Mouse (Mus musculus): ENCODE data around the gene Mgll.

The Mgll gene

DNA sequence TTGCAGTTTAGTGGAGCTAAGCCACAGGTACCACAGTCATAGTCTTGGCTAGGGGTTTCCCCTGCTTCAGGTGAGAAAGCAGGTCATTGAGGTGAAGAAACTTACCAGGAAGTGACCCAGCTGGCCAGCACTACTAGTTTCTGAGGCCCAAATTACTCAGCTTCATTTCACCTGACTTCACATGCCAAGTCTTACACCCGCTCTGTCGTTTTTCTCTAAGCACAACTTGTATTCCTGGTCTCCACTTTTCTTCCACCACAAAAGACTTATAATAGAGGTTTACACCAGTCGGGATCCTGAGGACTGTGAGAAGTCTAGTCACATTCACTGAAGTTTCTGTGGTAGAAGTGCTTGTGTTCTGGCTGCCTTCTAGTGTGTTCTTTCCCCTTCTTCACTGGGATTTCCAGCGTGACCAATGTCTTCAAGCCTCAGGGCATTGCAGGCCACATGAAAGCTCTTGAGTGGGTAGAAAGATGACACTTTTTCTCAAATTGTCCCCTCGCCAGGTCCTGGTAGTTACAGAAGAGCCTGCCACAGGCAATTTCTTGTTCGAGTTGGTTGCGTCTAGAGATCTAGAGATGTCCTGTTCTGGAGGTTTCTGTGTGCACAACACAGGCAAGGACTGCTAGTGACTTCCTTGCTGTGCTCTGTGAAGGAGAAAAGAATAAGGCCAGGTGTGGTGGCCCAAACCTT is 6.0 kb upstream of the Mgll start:
- no peak for DNase-seq

DNA sequence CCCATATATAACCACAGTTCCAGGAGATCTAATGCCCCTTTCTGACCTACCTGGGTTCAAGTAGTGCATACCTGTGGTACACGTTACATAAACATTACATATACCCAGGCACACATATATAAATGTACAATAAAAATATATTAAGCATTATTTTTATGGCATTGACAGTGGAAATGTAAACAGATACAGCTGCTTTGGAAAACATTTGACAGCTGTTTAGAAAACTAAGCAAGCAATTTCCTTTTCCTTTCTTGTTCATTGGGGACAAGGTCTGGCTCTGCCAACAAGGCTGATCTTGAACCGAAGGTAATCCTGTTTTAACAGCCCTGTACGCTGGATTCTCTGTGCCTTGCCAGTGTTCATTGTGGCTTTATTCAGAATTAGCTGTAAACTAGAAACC is 3.2 kb upstream of the Mgll start:
- DNase-seq = no peak

DNA sequence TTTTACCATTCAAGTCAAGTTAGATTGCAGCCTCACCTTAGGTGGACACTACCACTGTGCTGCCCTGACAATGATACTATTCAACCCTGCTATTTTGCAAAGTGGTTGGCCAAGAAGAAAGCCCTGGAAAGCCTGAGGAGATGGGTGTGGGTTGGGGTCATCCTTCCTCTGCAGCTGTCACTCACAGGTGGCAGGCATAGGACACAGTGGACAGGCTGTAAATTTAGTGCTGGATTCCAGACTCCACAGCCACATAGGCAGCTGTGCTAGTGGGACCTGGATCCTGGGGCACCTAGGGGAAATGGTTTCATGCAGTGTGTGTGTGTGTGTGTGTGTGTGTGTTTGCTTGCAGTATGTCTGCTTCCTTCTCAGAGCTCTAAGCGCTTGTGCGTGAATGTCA is 1.3 kb upstream of the Mgll start:
- DNase-seq = no peak

DNA sequence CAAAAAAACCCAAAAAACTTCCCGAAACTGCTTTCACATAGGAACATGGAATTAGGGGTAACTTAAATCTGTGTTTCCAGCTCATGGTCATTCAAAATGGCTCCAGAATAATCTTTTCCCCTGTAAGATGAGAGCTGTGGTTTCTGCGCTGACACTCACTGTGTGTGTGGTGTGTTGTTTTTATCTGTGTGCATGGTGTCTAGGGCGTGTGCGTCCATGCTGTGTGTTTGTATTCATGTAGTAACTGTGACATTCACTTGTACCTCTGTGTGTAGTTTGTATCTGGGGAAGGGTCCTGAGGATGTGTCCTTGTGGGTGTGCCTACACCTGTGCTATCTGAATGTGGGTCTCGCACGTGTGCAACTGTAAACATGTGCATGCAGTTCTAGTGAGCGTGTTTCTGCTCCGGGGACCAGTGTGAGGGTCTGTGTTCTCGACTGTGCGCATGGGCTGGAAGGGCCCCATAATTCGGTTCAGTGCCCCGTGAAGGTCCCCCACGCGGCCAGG is 353 bp upstream of the Mgll start:
- DNase-seq = no peak

DNA sequence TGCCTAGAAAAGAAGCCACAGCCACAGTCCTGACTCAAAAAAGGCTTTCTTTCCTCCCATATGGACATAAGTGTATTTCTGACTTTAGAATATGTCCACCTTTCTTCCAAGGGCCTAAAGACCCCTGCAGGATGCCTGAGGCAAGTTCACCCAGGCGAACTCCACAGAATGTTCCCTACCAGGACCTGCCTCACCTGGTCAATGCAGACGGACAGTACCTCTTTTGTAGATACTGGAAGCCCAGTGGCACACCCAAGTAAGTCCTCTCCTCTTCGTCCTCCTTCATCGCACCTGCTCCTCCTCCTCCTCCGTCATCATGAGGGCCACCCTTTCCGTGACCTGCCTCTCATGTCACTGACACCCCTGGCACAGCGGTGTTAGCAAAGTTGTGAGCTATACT is 1.4 kb downstream of the Mgll start:
- DNase-seq = no peak

DNA sequence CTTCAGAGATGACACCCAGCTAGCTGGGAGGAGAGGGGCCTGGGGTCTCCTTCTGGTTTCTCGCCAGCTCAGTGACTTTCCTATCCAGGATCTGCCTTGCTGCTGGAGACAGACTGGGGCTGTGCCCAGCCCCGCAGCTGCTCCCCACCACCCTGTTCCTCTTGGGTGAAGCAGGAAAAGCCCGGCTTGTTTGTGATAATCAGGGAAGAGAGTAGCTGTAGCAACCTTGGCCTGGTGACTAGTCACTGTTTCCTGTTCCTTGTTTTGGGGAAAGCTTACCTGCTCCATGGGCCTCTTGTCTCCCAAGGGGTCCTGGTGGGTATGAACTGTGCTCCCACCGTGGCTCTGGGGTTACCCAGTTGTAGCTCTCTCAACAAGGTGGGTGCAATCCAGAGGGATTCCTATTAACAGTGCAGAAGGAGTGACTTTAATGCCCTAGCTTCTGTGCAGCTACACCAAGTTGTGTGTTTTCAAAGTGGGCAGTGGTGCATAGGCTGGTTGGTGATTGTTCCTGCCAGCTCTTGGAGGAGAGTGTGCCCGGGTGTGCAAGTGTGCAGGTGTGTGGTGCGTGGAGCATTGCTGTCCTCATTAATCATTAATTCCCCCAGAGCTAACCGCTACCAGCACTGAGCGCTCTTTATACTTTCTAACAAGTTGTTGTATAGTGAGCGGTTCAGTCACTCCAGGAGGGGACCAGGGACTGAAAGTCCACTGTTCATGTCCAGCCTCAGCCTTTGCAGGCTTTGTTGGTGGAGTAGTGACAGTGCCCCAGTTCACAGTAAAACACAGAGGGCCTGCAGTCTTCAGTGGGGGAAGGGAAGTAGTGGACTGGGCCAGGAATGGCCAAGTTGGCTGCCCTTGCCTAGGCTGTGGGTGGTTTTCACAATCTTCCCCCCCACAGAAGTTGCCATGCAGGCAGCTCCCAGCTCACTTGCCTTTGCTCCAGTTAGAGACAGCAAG is 2.3 kb downstream of the Mgll start:
- no peak for DNase-seq

GRCm38 (mm10) chr6:88727490-88727889 is 3.3 kb downstream of the Mgll start:
- DNase-seq = no peak

DNA sequence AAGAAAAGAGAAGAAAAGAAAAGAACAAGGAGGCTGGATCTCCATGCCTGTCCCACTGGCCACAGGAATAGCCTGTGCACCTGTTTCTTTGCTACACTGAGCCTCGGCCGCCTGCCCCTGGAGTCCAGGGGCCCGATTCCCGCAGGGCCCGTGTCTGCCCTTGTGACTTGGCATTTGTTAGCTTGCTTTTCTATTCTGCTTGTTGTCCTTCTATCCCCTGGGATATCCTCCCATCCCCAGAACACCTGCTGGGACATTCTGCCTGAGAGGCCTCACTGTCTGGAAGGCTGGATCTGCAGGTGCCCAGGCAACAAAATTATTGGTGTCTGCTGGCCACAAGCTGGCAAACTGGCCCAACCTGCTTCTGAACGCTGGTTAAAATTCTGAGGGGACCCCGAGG is 3.8 kb downstream of the Mgll start:
- no peak for DNase-seq

DNA sequence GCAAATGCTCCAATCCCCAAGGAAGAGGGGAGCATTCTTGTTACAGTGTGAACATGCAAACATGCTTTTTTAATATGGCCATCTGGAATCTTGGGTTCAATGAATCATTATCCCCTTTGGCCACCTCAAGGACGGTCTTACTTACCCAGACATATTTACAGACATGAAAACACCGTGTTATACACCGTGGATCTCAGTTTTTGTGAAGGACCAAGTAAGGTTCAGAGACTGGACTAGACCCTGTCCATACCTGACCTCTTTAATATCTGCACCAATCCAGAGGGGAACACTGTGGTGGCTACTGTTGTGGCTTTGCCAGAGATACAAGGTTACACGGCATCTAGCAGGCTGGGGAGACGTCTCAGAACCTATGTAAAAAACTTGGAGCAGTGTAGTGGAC is 4.3 kb downstream of the Mgll start:
- DNase-seq = no peak

- DNase-seq = no peak
Measured at GRCm38 (mm10) chr6:88731211-88731751, 7.1 kb downstream of the Mgll start.

- DNase-seq = no peak
Measured at GRCm38 (mm10) chr6:88731991-88732390, 7.8 kb downstream of the Mgll start.

GRCm38 (mm10) chr6:88732643-88733613 is 8.7 kb downstream of the Mgll start:
- no peak for DNase-seq

- no peak for DNase-seq
Measured at GRCm38 (mm10) chr6:88736337-88736736, 12.1 kb downstream of the Mgll start.

DNA sequence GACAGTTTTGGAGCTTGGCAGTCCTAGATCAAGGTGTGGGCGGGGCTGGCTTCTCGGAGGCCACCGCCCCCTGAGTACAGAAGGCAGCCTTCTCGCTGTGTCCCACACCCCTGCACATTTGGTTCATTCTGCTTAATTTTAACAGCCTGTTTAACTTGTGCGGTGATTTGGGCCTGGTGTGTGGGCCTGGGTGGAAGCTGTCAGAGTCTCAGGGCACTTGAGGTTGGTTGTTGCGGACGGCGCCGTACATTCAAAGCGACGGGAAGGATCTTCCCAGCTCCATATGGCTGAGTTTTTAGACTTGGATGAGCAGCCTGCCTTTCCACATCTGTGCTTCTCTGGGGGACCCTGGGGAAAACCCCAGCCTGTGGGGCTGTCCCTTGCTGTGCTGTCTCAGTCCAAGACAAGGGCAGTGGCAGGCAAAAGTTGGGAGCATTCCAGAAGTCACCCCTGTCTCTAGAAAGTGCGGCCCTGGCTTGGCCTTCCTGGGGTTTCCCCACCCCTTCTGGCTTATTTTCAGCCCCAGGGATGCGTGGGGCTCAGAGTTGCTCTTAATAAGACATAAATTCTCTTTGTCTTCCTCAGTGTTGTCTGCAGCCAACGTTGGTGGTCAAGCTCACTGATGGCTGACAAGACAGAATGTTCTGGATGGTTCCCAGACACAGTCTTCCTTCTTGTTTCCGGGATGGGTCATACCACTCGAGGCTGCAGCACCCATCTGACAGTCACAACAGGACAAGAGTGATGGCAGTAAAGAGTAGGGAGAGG is 12.7 kb downstream of the Mgll start:
- DNase-seq = no peak

- no peak for DNase-seq
Measured at GRCm38 (mm10) chr6:88737509-88737888, 13.3 kb downstream of the Mgll start.

- DNase-seq = no peak
Measured at GRCm38 (mm10) chr6:88741041-88741440, 16.8 kb downstream of the Mgll start.

DNA sequence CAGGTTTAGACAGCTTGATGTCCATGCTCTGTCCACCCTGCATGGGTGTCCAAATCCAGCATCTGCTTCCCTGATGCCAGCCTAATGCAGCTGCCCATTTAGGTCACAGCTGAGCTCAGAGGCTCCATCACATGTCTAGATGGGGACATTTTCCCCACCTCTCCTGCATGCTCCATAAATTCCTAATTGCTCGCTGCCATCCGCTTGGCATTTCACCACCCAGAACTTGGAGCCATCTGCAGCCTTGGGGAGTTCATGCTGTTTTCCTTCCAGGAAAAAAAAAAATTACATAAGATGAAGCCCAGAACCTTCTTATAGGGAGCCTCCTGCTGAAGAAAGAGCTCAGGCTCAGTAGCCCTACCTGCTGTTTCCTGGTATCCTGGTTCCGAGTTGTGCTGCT is 17.6 kb downstream of the Mgll start:
- no peak for DNase-seq

- DNase-seq = no peak
Measured at GRCm38 (mm10) chr6:88742286-88743011, 18.2 kb downstream of the Mgll start.

- DNase-seq = no peak
Measured at GRCm38 (mm10) chr6:88743601-88744291, 19.5 kb downstream of the Mgll start.

DNA sequence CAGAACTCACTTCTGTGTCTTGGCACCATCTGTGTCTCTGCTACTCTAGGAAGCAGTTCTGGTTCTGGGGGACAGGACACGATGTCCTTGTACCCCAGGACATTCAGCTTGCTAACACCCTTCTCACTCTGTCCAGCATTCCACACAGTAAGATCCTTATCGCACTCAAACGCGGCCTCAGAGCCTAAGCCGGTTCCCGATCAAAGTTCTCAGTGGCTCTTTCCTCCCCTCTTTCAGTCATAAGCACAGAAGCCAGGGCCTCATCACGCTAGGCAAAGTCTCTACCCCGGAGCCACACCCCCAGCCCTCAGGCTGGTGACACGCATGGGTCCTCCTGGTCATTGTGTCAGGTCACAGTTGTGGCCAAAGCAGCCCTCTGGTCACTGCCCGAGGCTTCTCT is 20.8 kb downstream of the Mgll start:
- DNase-seq = no peak

Measured in thymus, postnatal 25 days (tissue).